Mouse (Mus musculus) small intestine, adult 2 months (tissue): ENCODE measurements at regions not wholly inside any gene's neighbourhood (a gene's known extent, or its start where the extent isn't known, plus 50 kb on each side); places are given as distances from the start of the nearest gene placed in this dataset.

Experiments used
- CTCF ChIP-seq: fragments of 200-500 bp; IDR thresholded peaks from 2 replicates; pipeline ENCODE4 v1.5.1; 2012; ENCODE audit warnings: low read depth, mild to moderate bottlenecking, control low read depth, inconsistent platforms, low read length, moderate library complexity, mixed read lengths; ENCODE audit not compliant: insufficient replicate concordance, insufficient read length; ENCODE audit errors: extremely low read depth
- POLR2A ChIP-seq: fragments of 200-500 bp; IDR thresholded peaks from 2 replicates; pipeline ENCODE4 v1.6.1; 2012; ENCODE audit warnings: low read depth, mild to moderate bottlenecking, control low read depth, inconsistent platforms, low read length, moderate library complexity

GRCm38 (mm10) chr19:29201674-29202073, 50.0 kb upstream of the Jak2 start:
- TF ChIP-seq POLR2A (no peak), CTCF (no peak)
